Mouse (Mus musculus): ENCODE results near the gene Fry.

The Fry gene

GRCm38 (mm10) chr5:150118455-150119241 is at the start of gene Fry:
Fry (plus strand) TSS chr5:150118645.
- peak; percentile 94 for DNase-seq

- peak; percentile 50 for DNase-seq
Observed at GRCm38 (mm10) chr5:150070086-150070485, 48.4 kb upstream of the Fry start.

GRCm38 (mm10) chr5:150071738-150072137 is 46.7 kb upstream of the Fry start:
- DNase-seq: no peak

- DNase-seq: peak; percentile 92
Observed at GRCm38 (mm10) chr5:150079866-150080797, 38.3 kb upstream of the Fry start.

GRCm38 (mm10) chr5:150082696-150083095 is 35.7 kb upstream of the Fry start:
- no peak for DNase-seq

GRCm38 (mm10) chr5:150083190-150083589 is 35.3 kb upstream of the Fry start:
- DNase-seq: no peak

- DNase-seq: peak; percentile 71
Observed at GRCm38 (mm10) chr5:150097620-150098019, 20.8 kb upstream of the Fry start.

- DNase-seq: no peak
Observed at GRCm38 (mm10) chr5:150098754-150099153, 19.7 kb upstream of the Fry start.

GRCm38 (mm10) chr5:150101789-150102188 is 16.7 kb upstream of the Fry start:
- DNase-seq: no peak

GRCm38 (mm10) chr5:150106358-150106757 is 12.1 kb upstream of the Fry start:
- DNase-seq: no peak

- DNase-seq: no peak
Observed at GRCm38 (mm10) chr5:150111236-150111635, 7.2 kb upstream of the Fry start.

GRCm38 (mm10) chr5:150114007-150114406 is 4.4 kb upstream of the Fry start:
- DNase-seq: peak; percentile 33

GRCm38 (mm10) chr5:150114778-150115177 is 3.7 kb upstream of the Fry start:
- DNase-seq: no peak

GRCm38 (mm10) chr5:150115271-150116092 is 3.0 kb upstream of the Fry start:
- DNase-seq: peak; percentile 65

GRCm38 (mm10) chr5:150116216-150116905 is 2.1 kb upstream of the Fry start:
- no peak for DNase-seq

- DNase-seq: peak; percentile 18
Observed at GRCm38 (mm10) chr5:150116906-150117216, 1.6 kb upstream of the Fry start.

GRCm38 (mm10) chr5:150118124-150118454 is 356 bp upstream of the Fry start:
- DNase-seq: no peak

- no peak for DNase-seq
Observed at GRCm38 (mm10) chr5:150120676-150121075, 2.2 kb downstream of the Fry start.

GRCm38 (mm10) chr5:150122095-150122494 is 3.6 kb downstream of the Fry start:
- no peak for DNase-seq

- no peak for DNase-seq
Observed at GRCm38 (mm10) chr5:150122571-150122970, 4.1 kb downstream of the Fry start.

GRCm38 (mm10) chr5:150125920-150126319 is 7.5 kb downstream of the Fry start:
- DNase-seq: no peak

- DNase-seq: no peak
Observed at GRCm38 (mm10) chr5:150128432-150128831, 10.0 kb downstream of the Fry start.

GRCm38 (mm10) chr5:150130144-150130543 is 11.7 kb downstream of the Fry start:
- DNase-seq: no peak

All from retina, postnatal 1 day (tissue).